Mouse (Mus musculus) heart, adult 18-20 months (tissue): ENCODE results near the gene Tyms. TPM values are rescaled to one million over a fixed set of nuclear protein-coding genes. Genes with fewer than 3 reads are reported as not detected.

Experiments
- DNase-seq, 2 experiments: peaks; one replicate each; pipeline ENCODE4 v3.0.0; 2021 to 2022; ENCODE audit warnings: mixed read lengths in 1 of 2
- long read RNA-seq, 2 experiments: library from polyadenylated mRNA; stranded (forward); transcript quantifications; one replicate each; pipeline ENCODE4 v2.0.0; 2021
- total RNA-seq, 2 experiments: library from RNA; stranded (reverse); gene quantifications; 2 replicates each; pipeline ENCODE4 v1.2.3; 2021

The Tyms gene
- 1 to 10 TPM; 3.0 to 3.1 TPM for total RNA-seq
- long read RNA-seq, experiment 1, partial matches to known transcripts: 0 of 3 reads
- long read RNA-seq, experiment 1, other reads (novel, unspliced or antisense): 0 of 3 reads
- long read RNA-seq, experiment 2: 0 reads

DNA sequence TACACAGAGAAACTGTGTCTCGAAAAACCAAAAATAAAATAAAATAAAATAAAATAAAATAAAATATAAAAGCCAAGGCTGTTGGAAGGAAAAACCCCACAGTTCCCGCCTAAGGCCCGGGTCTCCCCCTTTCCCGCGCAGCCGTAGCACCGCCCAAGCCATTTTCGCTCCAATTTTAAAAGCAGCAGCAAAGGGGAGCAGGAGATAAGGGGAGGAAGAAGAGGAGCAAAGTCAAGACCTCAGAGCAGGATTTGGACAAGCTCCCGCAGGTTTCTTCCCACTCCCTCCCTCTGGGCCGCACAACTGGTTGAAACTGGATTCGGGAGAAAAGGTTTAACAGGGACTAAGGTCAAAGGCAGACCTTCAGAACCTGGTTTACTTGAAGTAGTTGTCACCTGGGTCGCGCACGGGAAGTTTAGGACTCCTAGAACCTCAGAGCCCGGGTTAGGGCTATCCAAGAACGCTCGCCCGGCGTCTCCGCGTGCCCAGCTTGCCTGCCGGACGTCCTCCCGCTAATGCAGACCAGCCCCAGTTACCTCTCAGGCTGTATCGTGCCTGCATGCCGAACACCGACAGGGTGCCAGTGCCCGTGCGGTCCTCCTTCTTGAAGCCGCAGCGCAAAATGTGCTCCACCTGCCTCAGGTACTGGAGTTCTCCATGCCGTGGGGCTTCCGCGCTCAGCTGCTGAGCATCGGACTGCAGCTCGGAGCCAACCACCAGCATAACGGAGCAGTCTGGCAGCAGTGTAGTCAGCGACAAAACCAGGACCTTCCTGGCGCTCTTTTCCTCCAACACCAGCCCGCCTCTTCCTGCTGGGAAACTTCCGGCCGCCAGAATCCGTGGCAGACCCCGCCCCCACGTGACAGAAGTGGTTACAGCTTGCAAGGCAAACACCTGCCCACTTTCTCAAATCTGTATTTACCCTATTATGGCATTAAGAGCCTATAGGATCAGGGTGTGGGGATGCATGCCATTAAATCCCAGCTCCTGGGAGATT lies at the start of gene Tyms:
Tyms (minus strand) TSS at position 793 of the 997 bp plus-strand sequence.
- peak; percentile 81 to 84 for DNase-seq

DNA sequence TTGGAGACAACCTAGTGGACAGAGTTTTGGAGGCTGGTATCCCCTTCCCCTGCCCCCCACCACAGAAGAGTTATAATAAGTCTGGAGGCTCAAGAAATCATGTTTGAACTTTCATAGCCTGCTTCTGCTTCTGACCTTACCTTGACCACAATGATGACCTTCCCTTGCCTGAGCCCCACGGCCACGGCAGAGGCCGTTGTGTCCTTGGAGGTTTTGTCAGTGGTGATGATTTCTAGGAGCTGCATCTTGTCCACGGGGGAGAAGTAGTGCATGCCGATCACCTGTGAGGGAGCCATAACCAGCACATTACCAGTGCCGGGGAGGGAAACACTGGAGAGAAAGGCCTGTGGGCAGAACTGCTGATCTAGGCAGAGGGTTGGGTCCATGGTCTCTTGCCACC lies 49.1 kb upstream of the Tyms start:
- DNase-seq: no peak

DNA sequence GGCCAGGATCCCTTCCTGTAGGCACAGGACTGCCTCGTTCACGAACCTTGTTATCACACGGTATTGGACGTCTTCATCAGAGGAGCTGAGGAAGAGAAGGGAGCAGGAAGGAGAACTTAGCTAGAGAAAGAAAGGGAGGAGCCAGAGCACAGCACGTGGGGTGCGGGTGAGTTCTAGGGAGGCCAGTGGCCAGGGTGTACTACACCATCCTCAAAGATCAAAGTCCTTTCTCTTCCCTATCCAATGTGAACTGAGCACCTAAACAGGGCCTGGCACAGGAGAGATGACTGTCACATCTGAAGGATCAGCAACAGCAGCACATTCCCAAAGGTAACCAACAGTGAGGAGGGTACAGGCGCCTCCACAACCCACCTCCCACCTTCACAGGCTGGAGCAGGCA lies 46.7 kb upstream of the Tyms start:
- DNase-seq: no peak

DNA sequence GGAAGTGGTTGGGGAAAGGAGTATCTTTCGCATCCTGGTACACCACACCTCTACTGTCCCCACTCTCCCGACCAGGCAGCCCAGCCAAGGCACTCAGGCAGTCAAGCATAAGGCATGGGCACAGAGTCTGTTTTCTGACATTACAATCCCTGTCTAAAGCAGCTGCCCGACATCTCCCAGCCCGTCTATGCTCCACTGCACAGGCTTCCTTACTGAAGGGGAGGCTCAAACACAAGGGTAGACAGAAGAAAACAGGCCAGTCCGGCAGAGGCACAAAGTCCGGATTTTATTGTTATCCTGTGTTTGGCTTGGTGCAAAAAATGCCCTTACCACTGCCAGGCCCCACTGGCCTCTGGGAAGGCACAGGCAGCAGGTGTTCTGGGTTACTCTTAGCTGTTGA lies 45.7 kb upstream of the Tyms start:
- DNase-seq: no peak

DNA sequence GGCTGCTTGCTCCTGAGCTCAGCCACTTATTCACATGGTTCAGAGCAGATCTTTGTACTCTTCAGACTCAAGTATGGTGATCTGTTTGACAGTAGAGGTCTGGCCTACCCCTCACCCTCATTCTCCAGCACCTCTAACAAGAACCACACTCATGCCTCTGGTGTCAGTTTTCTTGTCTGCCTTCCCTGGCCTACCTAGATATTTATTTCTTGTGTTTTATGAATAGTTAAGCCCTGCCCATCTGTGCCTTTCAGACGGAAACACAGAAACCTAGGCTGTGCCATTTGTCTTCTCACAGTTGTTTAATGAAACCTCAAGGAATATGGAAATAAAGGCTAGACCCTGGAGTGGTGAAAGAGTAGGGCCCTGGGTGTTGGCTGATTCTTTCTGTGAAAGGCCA lies 44.6 kb upstream of the Tyms start:
- DNase-seq: no peak

DNA sequence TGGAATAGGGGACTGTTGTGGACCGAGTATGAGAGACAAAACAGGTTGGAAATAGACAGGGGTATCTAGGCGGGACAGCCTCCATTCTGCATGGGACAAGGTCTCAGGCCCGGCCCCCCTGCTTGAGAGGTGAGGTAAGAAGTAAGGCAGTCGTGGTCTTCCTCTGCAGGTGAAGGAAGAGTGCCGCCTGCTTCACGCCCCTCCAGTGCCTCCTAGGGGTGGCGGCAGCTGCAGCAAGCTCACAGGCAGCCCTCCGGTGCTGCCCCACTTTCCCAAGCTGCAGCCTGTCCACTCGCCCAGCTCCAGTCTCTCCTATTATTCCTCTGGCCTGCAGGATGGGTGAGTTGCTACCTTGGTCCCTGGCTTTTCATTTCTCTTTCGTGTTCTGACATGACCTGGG lies 42.3 kb upstream of the Tyms start:
- no peak for DNase-seq

DNA sequence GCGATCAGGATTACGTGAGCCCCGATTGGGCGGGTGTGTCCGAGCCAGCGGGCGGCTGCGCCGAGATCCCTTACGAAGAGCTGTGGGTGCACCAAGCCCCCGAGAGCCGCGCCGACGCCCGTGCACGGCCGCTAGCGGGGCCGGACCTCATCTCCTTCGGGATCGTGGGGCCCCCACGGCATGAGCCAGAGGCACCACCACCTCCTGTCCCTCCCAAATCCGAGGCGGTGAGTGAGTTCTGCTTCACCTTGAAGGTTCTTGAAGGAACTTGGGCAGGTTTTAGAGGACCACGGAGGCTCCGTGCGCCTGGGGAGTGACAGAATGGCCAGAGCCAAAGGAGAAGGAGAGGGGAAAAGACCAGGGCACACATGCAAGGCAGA lies 41.3 kb upstream of the Tyms start:
- no peak for DNase-seq

DNA sequence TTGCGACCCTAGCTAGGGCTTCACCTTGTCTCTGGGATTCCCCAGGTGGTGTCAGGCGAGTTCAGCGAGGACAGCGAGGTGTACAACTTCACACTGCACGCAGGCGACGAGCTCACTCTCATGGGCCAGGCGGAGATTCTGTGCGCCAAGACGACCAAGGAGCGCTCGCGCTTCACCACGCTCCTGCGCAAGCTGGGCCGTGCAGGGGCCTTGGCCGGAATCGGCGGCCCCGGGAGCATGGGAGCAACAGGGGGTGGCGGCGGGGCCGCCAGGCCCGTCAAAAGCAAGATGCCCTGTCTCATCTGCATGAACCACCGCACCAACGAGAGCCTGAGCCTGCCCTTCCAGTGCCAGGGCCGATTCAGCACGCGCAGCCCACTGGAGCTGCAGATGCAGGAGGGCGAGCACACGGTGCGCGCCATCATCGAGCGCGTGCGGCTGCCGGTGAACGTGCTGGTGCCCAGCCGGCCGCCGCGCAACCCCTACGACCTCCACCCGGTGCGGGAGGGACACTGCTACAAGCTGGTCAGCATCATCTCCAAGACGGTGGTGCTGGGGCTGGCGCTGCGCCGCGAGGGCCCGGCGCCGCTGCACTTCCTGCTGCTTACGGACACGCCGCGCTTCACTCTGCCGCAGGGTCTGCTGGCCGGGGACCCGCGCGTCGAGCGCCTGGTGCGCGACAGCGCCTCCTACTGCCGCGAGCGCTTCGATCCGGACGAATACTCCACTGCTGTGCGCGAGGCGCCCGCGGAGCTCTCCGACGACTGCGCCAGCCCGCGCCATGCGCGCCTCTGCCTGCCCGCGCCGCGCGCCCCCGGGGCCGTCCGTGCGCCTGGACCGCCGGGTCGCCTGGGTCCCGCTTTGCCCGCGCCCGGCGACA lies 40.7 kb upstream of the Tyms start:
- DNase-seq: peak; percentile 62 to 71

DNA sequence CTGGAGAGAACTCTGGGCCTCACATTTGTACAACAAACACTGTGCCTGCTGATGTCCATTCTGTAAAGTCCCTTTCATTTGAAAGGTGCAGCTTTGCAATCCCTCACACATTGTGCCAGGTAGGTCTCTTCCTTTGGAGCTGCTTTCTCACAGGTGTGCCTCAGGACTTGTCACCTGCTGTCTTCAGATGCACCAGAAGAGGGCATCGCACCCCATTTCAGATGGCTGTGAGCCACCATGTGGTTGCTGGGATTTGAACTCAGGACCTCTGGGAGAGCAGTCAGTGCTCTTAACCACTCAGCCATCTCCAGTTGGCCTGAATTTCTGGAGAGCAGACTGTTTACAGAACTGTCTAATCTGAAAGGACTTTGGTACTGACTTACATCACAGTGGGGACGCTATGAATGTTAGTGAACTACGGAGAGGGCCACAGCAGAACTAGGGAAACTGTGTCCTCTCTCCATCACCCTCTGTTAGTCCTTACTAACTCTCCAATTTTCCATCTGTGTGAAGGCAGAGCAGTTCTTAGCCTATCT lies 39.2 kb upstream of the Tyms start:
- DNase-seq: no peak

DNA sequence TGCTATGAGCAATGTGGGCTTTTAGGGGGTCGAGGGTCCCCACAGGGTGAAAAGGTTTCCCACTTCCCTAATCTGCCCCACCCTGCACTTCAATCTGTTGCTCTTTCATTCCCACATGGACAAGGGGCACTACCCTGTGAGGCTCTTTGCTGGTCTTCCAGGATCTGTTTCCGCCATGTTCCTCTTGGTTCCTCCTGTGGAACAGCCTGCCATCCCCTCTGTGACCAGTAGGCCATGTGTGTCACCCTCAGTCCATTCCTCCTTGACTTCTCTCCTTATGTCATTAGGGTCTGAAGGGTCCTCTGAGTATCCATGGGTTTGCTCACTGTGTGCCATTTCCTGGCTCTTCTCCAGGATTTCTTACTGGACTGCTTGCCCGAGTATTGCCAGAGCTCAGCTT lies 38.4 kb upstream of the Tyms start:
- no peak for DNase-seq

DNA sequence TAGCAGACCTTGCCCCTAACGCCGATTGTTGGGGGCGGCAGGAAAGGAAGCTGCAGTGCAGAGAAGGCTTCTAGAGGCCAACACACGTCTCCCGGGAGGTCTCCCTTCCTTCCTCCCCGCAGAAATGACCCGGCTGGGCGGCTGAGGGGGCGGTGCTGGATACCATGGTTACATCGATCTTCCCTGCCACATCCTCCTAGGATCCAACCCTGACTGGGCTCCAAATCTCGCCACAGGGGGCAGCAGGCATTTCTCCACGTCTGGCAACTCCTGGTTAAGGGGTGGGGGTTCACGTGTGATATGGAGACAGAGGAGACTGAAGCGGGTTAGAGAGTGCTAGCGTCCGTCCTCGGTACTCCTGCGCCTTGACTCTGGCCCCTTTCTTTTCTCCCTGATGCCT lies 37.7 kb upstream of the Tyms start:
- peak; percentile 45 for DNase-seq

DNA sequence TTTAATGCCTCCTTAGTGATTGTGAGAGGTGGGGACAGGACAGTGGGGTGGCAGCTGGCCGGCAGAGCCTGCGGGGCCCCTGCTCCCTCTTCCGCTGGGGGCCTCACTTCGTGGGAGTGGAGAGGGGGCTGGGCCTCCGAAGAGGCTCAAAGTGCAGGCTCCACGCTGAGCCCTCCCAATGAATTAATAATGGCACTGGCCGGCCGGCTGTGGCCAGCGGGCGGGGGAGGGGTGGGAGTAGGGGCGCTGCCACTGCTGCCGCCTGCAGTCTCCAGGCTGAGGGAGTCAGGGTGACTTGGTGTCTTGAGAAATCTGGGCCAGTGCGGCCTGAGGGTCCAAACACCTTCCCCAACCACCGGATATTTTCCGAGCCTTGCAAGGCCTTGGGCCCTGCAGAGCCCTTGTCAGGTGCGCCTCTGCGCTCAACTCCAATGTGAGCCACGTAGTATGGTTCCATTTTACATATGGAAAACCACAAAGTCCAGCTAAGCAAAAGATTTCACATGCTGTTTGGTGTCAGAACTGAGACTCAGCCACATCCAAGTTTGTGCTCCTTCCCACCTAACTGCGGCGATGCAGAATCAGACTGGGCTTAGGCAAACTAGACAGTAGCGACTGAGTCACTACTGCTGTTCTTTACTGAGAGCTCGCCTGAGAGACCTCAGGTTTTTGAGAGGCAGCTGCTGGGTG lies 37.1 kb upstream of the Tyms start:
- no peak for DNase-seq

DNA sequence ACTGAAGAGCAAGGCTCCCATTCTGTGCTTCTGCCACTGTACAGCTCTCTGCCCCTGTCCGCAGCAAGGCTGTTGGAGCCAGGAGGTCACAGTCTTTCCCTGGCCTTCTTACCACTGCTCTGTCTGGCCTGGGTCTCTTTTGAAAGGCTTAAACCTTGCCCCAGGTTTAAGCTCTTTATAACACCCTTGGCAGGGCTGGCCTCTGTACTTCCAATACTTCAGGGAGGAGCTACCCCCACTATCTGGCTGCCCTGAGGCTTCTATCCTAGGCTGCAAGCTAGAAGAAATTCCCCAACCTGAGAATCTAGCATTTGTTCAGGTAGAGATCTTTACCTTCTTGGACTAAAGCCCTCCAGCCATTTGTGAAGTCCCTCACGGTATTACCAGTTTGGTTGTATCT lies 36.5 kb upstream of the Tyms start:
- DNase-seq: no peak

DNA sequence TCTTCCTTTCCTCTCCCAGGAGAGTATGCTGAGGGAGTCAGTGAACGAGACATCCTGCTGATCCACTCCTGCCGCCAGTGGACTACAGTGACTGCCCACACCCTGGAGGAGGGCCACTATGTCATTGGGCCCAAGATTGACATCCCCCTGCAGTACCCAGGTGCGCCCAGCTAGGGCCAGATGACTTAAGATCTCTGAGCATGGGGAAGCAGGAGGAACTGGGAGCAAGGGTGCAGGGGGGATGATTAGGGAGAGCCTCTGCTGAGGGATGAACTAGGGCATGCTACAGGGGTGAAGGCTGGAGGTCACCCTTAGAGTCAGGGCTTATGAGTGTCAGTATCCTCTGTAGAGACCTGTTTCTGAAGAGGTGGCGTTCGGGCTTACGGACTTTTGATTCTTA lies 34.8 kb upstream of the Tyms start:
- no peak for DNase-seq

DNA sequence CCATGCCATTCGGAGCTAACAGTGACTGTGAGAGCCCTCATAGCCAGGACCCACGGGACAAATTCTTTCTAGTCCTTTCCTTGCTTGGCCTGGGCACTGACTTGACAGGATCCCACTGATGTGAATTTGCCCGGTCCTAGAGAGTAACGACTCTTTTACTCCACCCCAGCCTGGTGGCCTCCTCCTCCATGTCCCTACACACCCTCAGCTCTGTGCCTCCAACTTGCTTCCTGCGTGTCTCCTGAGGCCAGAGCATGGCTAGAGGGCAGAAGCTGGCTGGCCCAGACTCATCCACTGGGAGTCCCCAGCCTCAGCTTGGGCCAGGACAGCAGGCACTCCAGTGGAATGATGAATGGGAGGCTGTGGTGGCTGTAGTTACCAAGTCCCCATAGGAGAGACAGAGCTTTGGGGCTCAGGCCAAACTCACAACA lies 34.2 kb upstream of the Tyms start:
- no peak for DNase-seq

DNA sequence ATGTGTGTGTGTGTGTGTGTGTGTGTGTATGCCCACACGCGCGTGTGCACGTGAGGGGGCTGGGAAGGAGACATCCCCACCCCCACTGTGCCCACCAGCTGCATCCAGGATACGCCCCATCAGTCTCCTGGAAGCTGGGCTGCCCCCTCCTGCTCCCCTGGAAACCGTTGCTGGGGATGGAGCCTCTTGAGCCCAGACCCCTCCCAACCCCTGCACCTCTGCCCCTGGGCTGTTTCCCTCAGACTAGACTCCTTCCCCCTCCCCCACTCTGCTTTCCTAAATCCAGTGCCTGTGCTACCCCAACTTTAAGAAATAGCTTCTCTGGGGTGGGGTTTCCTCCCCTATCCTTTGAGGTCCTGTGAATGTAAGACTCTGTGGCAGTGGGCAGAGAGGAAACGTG lies 33.8 kb upstream of the Tyms start:
- no peak for DNase-seq

DNA sequence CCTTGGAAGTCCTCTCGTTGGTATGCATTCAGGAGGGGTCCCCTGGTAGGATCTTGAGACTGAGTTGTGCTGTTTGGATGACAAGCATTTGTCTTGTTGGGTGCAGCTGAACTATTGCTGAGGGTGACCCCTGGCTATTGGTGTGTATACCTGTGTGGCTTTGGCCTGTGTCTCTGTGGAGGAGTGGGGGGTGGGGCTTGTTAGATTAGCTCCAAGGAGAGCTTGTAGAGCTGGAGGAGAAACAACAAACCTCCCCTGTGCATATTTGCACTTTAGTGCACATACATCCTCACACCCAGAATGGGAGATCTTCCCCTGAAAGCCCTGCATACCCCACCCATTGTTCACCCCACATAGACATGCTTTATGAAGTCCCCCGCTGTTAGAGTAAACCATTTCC lies 33.3 kb upstream of the Tyms start:
- DNase-seq: no peak

DNA sequence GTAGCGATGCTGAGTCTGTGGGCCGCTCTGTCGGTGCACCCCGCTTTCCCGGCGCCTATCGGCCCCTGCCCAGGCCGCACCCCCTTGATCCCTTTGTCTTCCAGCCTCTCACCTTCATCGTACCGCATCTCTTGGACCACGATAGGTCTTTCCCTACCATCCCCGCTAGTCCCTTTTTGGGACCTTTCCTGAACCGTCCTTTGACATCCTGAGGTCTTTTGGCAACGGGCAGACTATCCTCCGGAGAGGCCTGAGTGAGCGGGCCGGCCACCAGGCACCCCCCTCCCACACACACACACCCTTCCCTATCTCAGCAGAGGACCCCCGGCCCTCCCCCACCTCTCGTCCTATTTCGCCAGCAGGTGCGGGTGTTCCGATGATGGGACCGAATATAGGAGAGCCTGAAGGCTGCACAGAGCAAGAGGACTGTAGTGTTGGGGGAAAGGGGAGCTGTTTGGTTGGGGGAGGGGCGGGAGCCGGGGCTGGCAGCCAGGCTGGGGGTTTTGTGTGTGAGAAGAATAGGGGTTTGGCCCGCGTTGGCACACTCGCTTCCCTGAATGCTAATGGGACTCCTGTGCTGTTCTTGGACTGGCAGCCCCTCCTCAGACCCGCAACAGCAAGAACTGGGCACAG lies 32.4 kb upstream of the Tyms start, which contains the start of gene 3110082J24Rik:
3110082J24Rik (minus strand) TSS at position 419 of the 633 bp plus-strand sequence.
- DNase-seq: no peak

DNA sequence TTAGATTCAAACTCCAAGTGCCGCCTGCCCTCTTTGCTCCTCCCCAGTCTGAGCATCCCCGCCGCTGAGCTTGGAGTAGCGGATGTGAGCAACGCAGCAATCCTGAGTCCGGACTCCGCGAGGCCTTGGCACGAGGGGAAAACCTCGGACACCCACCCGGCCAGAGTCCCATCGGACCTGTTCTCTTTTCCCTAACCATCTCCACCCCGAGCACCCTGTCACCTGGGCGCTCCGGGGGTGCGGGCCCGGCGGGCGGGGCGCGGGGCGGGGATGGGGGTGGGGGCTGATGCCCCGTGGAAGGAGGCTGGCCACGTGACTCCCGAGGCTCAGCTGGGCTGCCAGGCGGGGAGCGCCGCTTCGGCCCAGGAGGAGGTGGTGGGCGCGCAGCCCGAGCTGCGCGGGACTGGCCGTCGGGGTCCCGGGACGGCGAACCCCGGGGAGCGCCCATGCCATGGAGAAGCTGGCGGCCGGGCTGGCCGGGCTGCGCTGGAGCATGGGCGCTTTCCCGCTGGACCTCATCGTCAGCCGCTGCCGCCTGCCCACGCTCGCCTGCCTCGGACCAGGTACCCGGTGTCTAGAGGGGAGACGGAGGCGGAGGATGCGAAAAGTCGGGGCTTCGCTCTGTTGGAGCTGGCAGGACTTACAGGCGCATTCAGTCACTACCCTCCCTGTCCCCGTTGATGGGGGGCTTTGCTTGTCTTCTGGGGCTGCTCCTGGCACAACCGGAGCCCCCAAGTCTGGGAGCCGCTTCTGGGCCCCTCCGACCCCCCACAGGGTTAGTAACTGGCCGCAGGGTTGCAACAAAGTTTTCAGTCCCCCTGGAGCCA lies 31.6 kb upstream of the Tyms start, which contains the start of gene Garem2:
Garem2 (plus strand) TSS at position 321 of the 827 bp plus-strand sequence.
- DNase-seq: peak in 1 of 2 experiments; percentile 38

DNA sequence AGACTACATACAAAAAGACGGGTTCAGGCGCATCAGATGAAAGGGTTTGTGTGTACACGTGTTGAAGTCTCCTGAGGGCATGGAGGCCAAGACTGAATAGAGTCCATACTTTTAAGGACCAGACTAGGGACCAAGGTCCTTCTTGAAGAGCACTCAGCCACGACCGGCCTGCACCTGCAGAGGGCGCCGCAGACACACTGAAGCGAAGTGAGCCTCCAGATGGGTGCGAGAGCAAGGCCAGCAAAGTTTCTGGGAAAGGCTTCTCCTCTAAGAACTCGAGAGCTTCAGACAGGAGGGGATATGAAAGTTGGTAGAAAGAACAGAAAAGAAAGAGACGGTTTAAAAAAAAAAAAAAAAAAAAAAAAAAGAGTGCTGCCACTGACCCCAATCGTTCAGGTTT lies 30.9 kb upstream of the Tyms start:
- DNase-seq: peak in 1 of 2 experiments; percentile 66
